Mouse (Mus musculus): ENCODE measurements at regions not wholly inside any gene's neighbourhood (a gene's known extent, or its start where the extent isn't known, plus 50 kb on each side); places are given as distances from the start of the nearest gene placed in this dataset.
A peak's percentile ranks its signal among the peaks of the same experiment; 100 is the strongest.

DNA sequence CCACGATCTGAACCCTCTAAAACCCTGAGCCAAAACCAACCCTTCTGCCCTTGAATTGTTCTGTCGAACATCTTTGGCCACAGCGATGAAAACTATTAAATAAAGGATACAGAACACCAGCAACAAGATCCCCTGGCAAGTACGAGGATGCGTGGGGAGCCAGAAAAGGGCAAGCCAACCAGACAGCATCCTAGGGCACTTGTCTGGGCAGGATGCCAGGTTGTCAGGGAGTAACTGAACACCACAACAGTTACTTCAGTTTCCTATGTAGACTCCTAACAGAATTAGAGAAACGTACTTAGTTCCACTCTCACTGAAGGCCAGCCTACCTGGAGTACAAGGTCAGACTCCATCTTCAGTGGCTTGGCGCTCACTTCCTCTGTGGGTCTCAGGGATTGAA is 138.4 kb upstream of the Med14 start:
- ATAC-seq (ENCODE audit: low FRiP score) = no peak
- 85% methylated on average over 7 of the region's 7 CpGs for WGBS

GRCm38 (mm10) chrX:12891468-12891867 is 129.6 kb upstream of the Med14 start:
- ATAC-seq (ENCODE audit: low FRiP score) = no peak
- Histone ChIP-seq H3K9ac (ENCODE audit: low read length) (no peak overlapping the region), H3K4me2 (no peak overlapping the region), H3K27me3 (ENCODE audit: control insufficient read depth, insufficient read depth, low read length) (no peaks in the 10 kb centered on the region), H3K27ac (ENCODE audit: low read depth, low read length) (no peak overlapping the region), H3K4me3 (ENCODE audit: low read depth, low read length) (no peak overlapping the region), H3K9me3 (ENCODE audit: control insufficient read depth, low read length) (no peaks in the 10 kb centered on the region), H3K36me3 (ENCODE audit: control insufficient read depth, insufficient read depth, low read length) (no peaks in the 10 kb centered on the region), H3K4me1 (ENCODE audit: control insufficient read depth, insufficient read depth, low read length) (peaks cover 3% of the 10 kb centered on the region; the same call in 1 of the 2 replicates)
- DNase-seq (ENCODE audit: low spot score, missing footprints) = no peak
- WGBS = 80% methylated on average over 7 of the region's 7 CpGs

More for the DNA sequence above, 138.4 kb upstream of the Med14 start:
- Histone ChIP-seq H3K36me3 (ENCODE audit: control insufficient read depth, insufficient read depth, low read length) (no peaks in the 10 kb centered on the region), H3K9ac (ENCODE audit: low read length) (no peak overlapping the region), H3K9me3 (ENCODE audit: control insufficient read depth, low read length) (no peaks in the 10 kb centered on the region), H3K4me3 (ENCODE audit: low read depth, low read length) (no peak overlapping the region), H3K27me3 (ENCODE audit: control insufficient read depth, insufficient read depth, low read length) (no peaks in the 10 kb centered on the region), H3K4me1 (ENCODE audit: control insufficient read depth, insufficient read depth, low read length) (no peaks in the 10 kb centered on the region), H3K4me2 (no peak overlapping the region), H3K27ac (ENCODE audit: low read depth, low read length) (no peak overlapping the region)
- no peak for DNase-seq (ENCODE audit: low spot score, missing footprints)

DNA sequence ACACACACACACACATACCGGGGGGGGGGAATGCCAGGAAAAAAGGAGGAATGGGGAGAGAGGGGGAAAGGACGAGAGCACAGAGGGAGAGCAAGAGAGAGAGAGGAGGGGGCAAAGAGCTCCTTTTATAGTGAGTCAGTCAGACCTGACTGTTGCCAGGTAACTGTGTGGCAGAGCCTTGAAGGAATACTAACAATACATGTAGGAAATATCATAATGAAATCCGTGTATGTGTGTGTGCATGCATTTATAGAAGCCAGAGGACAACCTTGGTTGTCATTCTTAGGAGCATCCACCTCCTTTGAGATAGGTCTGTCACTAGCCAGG is 127.6 kb upstream of the Med14 start:
- H3K27ac ChIP-seq (ENCODE audit: low read depth, low read length) = no peak overlapping the region
- 47% methylated on average over 3 of the region's 3 CpGs for WGBS
- ATAC-seq (ENCODE audit: low FRiP score) = no peak

DNA sequence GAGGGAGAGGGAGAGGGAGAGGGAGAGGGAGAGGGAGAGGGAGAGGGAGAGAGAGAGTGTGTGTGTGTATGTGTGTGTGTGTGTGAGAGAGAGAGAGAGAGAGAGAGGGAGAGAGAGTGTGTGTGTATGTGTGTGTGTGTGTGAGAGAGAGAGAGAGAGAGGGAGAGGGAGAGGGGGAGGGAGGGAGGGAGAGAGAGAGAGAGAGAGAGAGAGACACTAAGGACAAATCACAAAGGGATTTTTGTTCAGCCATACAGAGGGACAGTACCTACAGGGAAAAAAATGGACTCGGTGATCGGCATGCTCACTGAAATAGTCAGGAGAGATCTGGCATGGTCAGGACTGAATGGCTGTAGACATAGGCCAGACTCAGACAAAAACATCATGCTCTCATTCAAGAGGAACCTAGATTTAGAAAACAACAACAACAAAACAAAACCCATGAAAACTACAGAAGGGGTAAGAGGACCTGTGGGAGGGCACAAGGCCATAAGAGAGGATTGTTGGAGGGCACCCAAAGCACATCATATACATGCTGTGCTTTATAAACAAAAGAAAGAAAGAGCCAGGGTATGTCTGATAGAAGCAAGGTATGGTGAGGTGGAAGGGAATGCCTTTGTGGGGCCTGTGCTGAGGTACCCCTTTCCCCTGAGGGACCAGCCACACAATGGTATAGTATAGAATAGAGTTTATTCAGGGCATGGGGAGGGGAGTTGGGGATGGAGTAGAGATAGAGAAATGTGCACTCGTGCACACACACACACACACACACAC is 127.0 kb upstream of the Med14 start:
- WGBS = 82% methylated on average over 3 of the region's 3 CpGs
- Histone ChIP-seq H3K4me1 (ENCODE audit: control insufficient read depth, insufficient read depth, low read length) (peaks cover 6% of the 10 kb centered on the region; the same call in 1 of the 2 replicates), H3K4me3 (ENCODE audit: low read depth, low read length) (no peak overlapping the region), H3K36me3 (ENCODE audit: control insufficient read depth, insufficient read depth, low read length) (no peaks in the 10 kb centered on the region), H3K4me2 (no peak overlapping the region), H3K9ac (ENCODE audit: low read length) (no peak overlapping the region), H3K27ac (ENCODE audit: low read depth, low read length) (no peak overlapping the region), H3K27me3 (ENCODE audit: control insufficient read depth, insufficient read depth, low read length) (no peaks in the 10 kb centered on the region), H3K9me3 (ENCODE audit: control insufficient read depth, low read length) (no peaks in the 10 kb centered on the region)
- no peak for DNase-seq (ENCODE audit: low spot score, missing footprints)
- 0 out of 2 replicates have a peak, but pooled peaks have one; percentile 27 for ATAC-seq (ENCODE audit: low FRiP score)

More for the DNA sequence above, 127.6 kb upstream of the Med14 start:
- Histone ChIP-seq H3K4me2 (no peak overlapping the region), H3K4me1 (ENCODE audit: control insufficient read depth, insufficient read depth, low read length) (peaks cover 6% of the 10 kb centered on the region; the same call in 1 of the 2 replicates), H3K36me3 (ENCODE audit: control insufficient read depth, insufficient read depth, low read length) (no peaks in the 10 kb centered on the region), H3K4me3 (ENCODE audit: low read depth, low read length) (no peak overlapping the region), H3K9me3 (ENCODE audit: control insufficient read depth, low read length) (no peaks in the 10 kb centered on the region), H3K9ac (ENCODE audit: low read length) (no peak overlapping the region), H3K27me3 (ENCODE audit: control insufficient read depth, insufficient read depth, low read length) (no peaks in the 10 kb centered on the region)
- DNase-seq (ENCODE audit: low spot score, missing footprints) = no peak

DNA sequence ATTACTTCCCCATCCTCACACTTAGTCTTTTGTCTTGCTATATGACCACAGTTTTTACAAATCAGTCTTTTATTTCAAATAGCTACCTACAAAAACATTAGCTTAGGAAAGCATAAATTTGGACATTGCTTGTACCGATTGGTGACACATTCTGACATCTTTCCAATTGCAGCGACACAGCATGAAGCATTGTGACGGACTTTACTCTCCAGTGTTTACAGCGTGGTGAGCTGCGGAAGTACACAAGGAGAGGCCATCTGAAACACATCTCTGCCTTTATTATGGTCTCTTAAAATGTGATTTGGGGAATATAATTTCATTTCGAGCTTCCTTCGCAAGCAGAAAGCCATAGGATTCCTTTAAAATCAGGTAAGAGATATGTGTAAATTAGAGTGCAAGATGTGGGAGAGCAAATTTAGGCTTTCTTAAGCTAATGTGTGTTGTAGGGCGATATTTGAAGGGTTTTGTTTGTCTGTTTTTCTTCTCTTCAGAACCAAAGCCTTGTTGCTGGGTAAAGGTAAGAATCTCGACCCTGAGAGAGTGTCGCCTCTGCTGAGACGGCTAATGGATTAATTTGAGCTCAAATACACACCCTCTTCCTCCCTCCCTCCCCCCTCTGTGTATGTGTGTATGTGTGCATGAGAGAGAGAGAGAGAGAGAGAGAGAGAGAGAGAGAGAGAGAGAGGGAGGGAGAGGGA is 126.3 kb upstream of the Med14 start:
- H3K4me2 ChIP-seq = no peak overlapping the region
- H3K36me3 ChIP-seq (ENCODE audit: control insufficient read depth, insufficient read depth, low read length) = no peaks in the 10 kb centered on the region
- no peak for ATAC-seq (ENCODE audit: low FRiP score)
- DNase-seq (ENCODE audit: low spot score, missing footprints) = no peak
- peaks cover 6% of the 10 kb centered on the region; the same call in 1 of the 2 replicates for H3K4me1 ChIP-seq (ENCODE audit: control insufficient read depth, insufficient read depth, low read length)
- no peak overlapping the region for H3K9ac ChIP-seq (ENCODE audit: low read length)
- no peak overlapping the region for H3K4me3 ChIP-seq (ENCODE audit: low read depth, low read length)
- H3K27me3 ChIP-seq (ENCODE audit: control insufficient read depth, insufficient read depth, low read length) = no peaks in the 10 kb centered on the region
- 56% methylated on average over 11 of the region's 11 CpGs for WGBS
- no peaks in the 10 kb centered on the region for H3K9me3 ChIP-seq (ENCODE audit: control insufficient read depth, low read length)
- no peak overlapping the region for H3K27ac ChIP-seq (ENCODE audit: low read depth, low read length)

- Histone ChIP-seq H3K9ac (ENCODE audit: low read length) (no peak overlapping the region), H3K27me3 (ENCODE audit: control insufficient read depth, insufficient read depth, low read length) (no peaks in the 10 kb centered on the region), H3K4me2 (no peak overlapping the region), H3K36me3 (ENCODE audit: control insufficient read depth, insufficient read depth, low read length) (no peaks in the 10 kb centered on the region), H3K4me3 (ENCODE audit: low read depth, low read length) (no peak overlapping the region), H3K4me1 (ENCODE audit: control insufficient read depth, insufficient read depth, low read length) (peaks cover 6% of the 10 kb centered on the region; the same call in 1 of the 2 replicates), H3K9me3 (ENCODE audit: control insufficient read depth, low read length) (no peaks in the 10 kb centered on the region), H3K27ac (ENCODE audit: low read depth, low read length) (no peak overlapping the region)
- ATAC-seq (ENCODE audit: low FRiP score) = no peak
- no peak for DNase-seq (ENCODE audit: low spot score, missing footprints)
- 53% methylated on average over 2 of the region's 2 CpGs for WGBS
Observed at GRCm38 (mm10) chrX:12887516-12887915, 125.6 kb upstream of the Med14 start.

GRCm38 (mm10) chrX:12886160-12887048 is 124.5 kb upstream of the Med14 start:
- Histone ChIP-seq H3K9ac (ENCODE audit: low read length) (no peak overlapping the region), H3K4me3 (ENCODE audit: low read depth, low read length) (no peak overlapping the region; the same call in 1 of the 2 replicates), H3K27ac (ENCODE audit: low read depth, low read length) (no peak overlapping the region; the same call in 1 of the 2 replicates), H3K4me2 (peak overlapping the region; percentile 35), H3K36me3 (ENCODE audit: control insufficient read depth, insufficient read depth, low read length) (no peaks in the 10 kb centered on the region), H3K4me1 (ENCODE audit: control insufficient read depth, insufficient read depth, low read length) (peaks cover 6% of the 10 kb centered on the region; the same call in 1 of the 2 replicates), H3K27me3 (ENCODE audit: control insufficient read depth, insufficient read depth, low read length) (no peaks in the 10 kb centered on the region), H3K9me3 (ENCODE audit: control insufficient read depth, low read length) (no peaks in the 10 kb centered on the region)
- WGBS = 20% methylated on average over 18 of the region's 18 CpGs
- DNase-seq (ENCODE audit: low spot score, missing footprints) (peak; percentile 82), ATAC-seq (ENCODE audit: low FRiP score) (peak; percentile 85; the same call in 1 of the 2 replicates)

GRCm38 (mm10) chrX:12879233-12879632 is 117.4 kb upstream of the Med14 start:
- Histone ChIP-seq H3K9ac (ENCODE audit: low read length) (no peak overlapping the region), H3K4me1 (ENCODE audit: control insufficient read depth, insufficient read depth, low read length) (no peaks in the 10 kb centered on the region), H3K36me3 (ENCODE audit: control insufficient read depth, insufficient read depth, low read length) (no peaks in the 10 kb centered on the region), H3K27me3 (ENCODE audit: control insufficient read depth, insufficient read depth, low read length) (no peaks in the 10 kb centered on the region), H3K4me3 (ENCODE audit: low read depth, low read length) (no peak overlapping the region), H3K4me2 (no peak overlapping the region), H3K9me3 (ENCODE audit: control insufficient read depth, low read length) (no peaks in the 10 kb centered on the region), H3K27ac (ENCODE audit: low read depth, low read length) (no peak overlapping the region)
- DNase-seq (ENCODE audit: low spot score, missing footprints) (no peak), ATAC-seq (ENCODE audit: low FRiP score) (no peak)
- WGBS = 67% methylated on average over 3 of the region's 3 CpGs
